Mouse (Mus musculus) C2C12 (cell line): ENCODE measurements around the gene Fiz1.

Experiments used
- CTCF ChIP-seq: IDR thresholded peaks from one replicate; pipeline ENCODE4 v1.5.1; 2011; ENCODE audit not compliant: control insufficient read depth, insufficient read depth, insufficient read length
- FOSL1 ChIP-seq: IDR thresholded peaks from one replicate; pipeline ENCODE4 v1.8.0; 2011; ENCODE audit warnings: mild to moderate bottlenecking, low read length; ENCODE audit not compliant: poor library complexity, insufficient read depth, severe bottlenecking
- MAX ChIP-seq: IDR thresholded peaks from one replicate; pipeline ENCODE4 v1.6.1; 2011; ENCODE audit warnings: mild to moderate bottlenecking, control low read depth
- MYOD1 ChIP-seq: IDR thresholded peaks from one replicate; pipeline ENCODE4 v1.6.1; 2011; ENCODE audit warnings: low read depth; ENCODE audit not compliant: control insufficient read depth, insufficient read length
- MYOG ChIP-seq: IDR thresholded peaks from one replicate; pipeline ENCODE4 v1.6.1; 2011; ENCODE audit not compliant: control insufficient read depth, insufficient read length; ENCODE audit errors: extremely low read depth
- USF1 ChIP-seq: IDR thresholded peaks from one replicate; pipeline ENCODE4 v1.6.1; 2011; ENCODE audit warnings: low read depth, mild to moderate bottlenecking, control low read depth, moderate library complexity

- TF ChIP-seq CTCF, result no peak
- no peak for TF ChIP-seq MYOD1
- no peak for TF ChIP-seq MYOG
- no peak for TF ChIP-seq FOSL1
- no peak for TF ChIP-seq USF1
- no peak for TF ChIP-seq MAX
These were observed 44.9 kb upstream of the Fiz1 start for GRCm38 (mm10) chr7:5059421-5059820.
